9 mouse cellular contexts compared by ENCODE assay signal in genomic region chr11:107190376-107190775, GRCm38 (mm10). TPM values are rescaled to one million over a fixed set of nuclear protein-coding genes. Genes with fewer than 3 reads are reported as not detected.
A peak's percentile ranks its signal among the peaks of the same experiment; 100 is the strongest.
DNase-seq lines count a peak whose midpoint lies in the region; ATAC-seq and TF ChIP-seq lines count a peak whose summit lies in the region.
"Had no signal": no experiment of that assay in that cellular context is flagged by ENCODE, and none has a peak within 500 bp of the region (broad histone marks: within the 10 kb centered on the region; RNA-seq: fewer than 3 reads in every experiment).

No protein-coding gene starts in this region.

- H3K9me3 ChIP-seq in heart, embryonic 10.5 days: no peaks in the 10 kb centered on the region
- H3K9me3 ChIP-seq in midbrain, postnatal 0 days (ENCODE audit: low read length): no peaks in the 10 kb centered on the region
- no peaks in the 10 kb centered on the region for H3K9me3 ChIP-seq in midbrain, embryonic 10.5 days (replicated peaks)

- peak; percentile 87 for DNase-seq in heart, adult 11 months
- DNase-seq in heart, embryonic 10.5 days (ENCODE audit: low spot score): no peak
- peak; percentile 42 for DNase-seq in midbrain, postnatal 0 days (ENCODE audit: low spot score)
- DNase-seq in midbrain, embryonic 10.5 days (ENCODE audit: low spot score): no peak
- DNase-seq in adipocyte (ENCODE audit: low spot score): peak; percentile 92
- DNase-seq in cerebellum, postnatal 14 days: peak; percentile 36 to 44
- DNase-seq in embryo, embryonic 10 days (ENCODE audit: low spot score): no peak
- no peak for DNase-seq in layer of hippocampus, adult 9-11 months

- H3K36me3 ChIP-seq in heart, embryonic 10.5 days: peaks cover 10% of the 10 kb centered on the region
- H3K36me3 ChIP-seq in midbrain, postnatal 0 days (ENCODE audit: insufficient read depth, low read length): no peaks in the 10 kb centered on the region
- peaks cover 17% of the 10 kb centered on the region for H3K36me3 ChIP-seq in midbrain, embryonic 10.5 days

- WGBS in heart, embryonic 10.5 days: 85% methylated on average over 2 of the region's 2 CpGs
- 60% methylated on average over 2 of the region's 2 CpGs for WGBS in midbrain, postnatal 0 days
- 90% methylated on average over 2 of the region's 2 CpGs for WGBS in midbrain, embryonic 10.5 days

- H3K4me2 ChIP-seq in midbrain, postnatal 0 days (ENCODE audit: low read depth, low read length, poor library complexity, severe bottlenecking): no peak overlapping the region

- H3K9ac ChIP-seq in midbrain, postnatal 0 days (replicated peaks; ENCODE audit: low read length, poor library complexity, severe bottlenecking): no peak overlapping the region
- H3K9ac ChIP-seq: liver, embryonic 14.5 days had no signal

- H3K27ac ChIP-seq in heart, embryonic 10.5 days: no peak overlapping the region
- H3K27ac ChIP-seq in midbrain, postnatal 0 days (ENCODE audit: low read depth, low read length): no peak overlapping the region
- H3K27ac ChIP-seq in midbrain, embryonic 10.5 days (replicated peaks): no peak overlapping the region
- H3K27ac ChIP-seq: liver, embryonic 14.5 days had no signal

- peaks cover 13% of the 10 kb centered on the region for H3K4me1 ChIP-seq in heart, embryonic 10.5 days
- H3K4me1 ChIP-seq in midbrain, postnatal 0 days (ENCODE audit: insufficient read depth, low read length): peaks cover 3% of the 10 kb centered on the region; the same call in 1 of the 2 replicates
- H3K4me1 ChIP-seq in midbrain, embryonic 10.5 days: peaks cover 8% of the 10 kb centered on the region

- no peaks in the 10 kb centered on the region for H3K27me3 ChIP-seq in heart, embryonic 10.5 days (ENCODE audit: insufficient read depth, poor library complexity, severe bottlenecking)
- H3K27me3 ChIP-seq in midbrain, postnatal 0 days (ENCODE audit: insufficient read depth, low read length): no peaks in the 10 kb centered on the region
- no peaks in the 10 kb centered on the region for H3K27me3 ChIP-seq in midbrain, embryonic 10.5 days (ENCODE audit: low read depth, poor library complexity, severe bottlenecking)

- TF ChIP-seq CTCF in midbrain, postnatal 0 days (IDR thresholded peaks at IDR 0.05): no peak

- no peak for ATAC-seq in midbrain, postnatal 0 days (ENCODE audit: low FRiP score)

- no peak overlapping the region for H3K4me3 ChIP-seq in heart, embryonic 10.5 days
- H3K4me3 ChIP-seq in midbrain, postnatal 0 days (ENCODE audit: low read depth, low read length): no peak overlapping the region
- H3K4me3 ChIP-seq in midbrain, embryonic 10.5 days: no peak overlapping the region

RNA-seq across cellular contexts. Expression of gene Nol11, which starts 1.2 kb away (rescaled TPM):
- 59.5 and 63.0 TPM in 2 replicates for polyA plus RNA-seq in heart, embryonic 10.5 days (2016; fragmentation: Nextera tagmentation; extraction: Ambion mirVana)
- total RNA-seq in midbrain, postnatal 0 days (2014; rRNA removed): 35.6 and 40.9 TPM in 2 replicates
- 35.4 and 36.9 TPM in 2 replicates for polyA plus RNA-seq in midbrain, postnatal 0 days (2015; fragmentation: Nextera tagmentation; extraction: Ambion mirVana)
- polyA plus RNA-seq in midbrain, embryonic 10.5 days (2016; fragmentation: Nextera tagmentation; extraction: Ambion mirVana): 71.0 and 71.6 TPM in 2 replicates

RNA-seq across cellular contexts. Expression of gene Bptf, which starts 58.4 kb away (rescaled TPM):
- polyA plus RNA-seq in heart, embryonic 10.5 days (2016; fragmentation: Nextera tagmentation; extraction: Ambion mirVana): 19.1 and 25.5 TPM in 2 replicates
- 41.5 and 56.4 TPM in 2 replicates for total RNA-seq in midbrain, postnatal 0 days (2014; rRNA removed)
- polyA plus RNA-seq in midbrain, postnatal 0 days (2015; fragmentation: Nextera tagmentation; extraction: Ambion mirVana): 14.8 and 20.4 TPM in 2 replicates
- polyA plus RNA-seq in midbrain, embryonic 10.5 days (2016; fragmentation: Nextera tagmentation; extraction: Ambion mirVana): 30.1 and 31.7 TPM in 2 replicates

Comparison
In these comparisons a context has a peak if more than half of its experiments do, and no peak if none do; other contexts are left out.
1. DNase-seq: peak in heart, adult 11 months (single experiment), midbrain, postnatal 0 days (single experiment), adipocyte (single experiment) and cerebellum, postnatal 14 days (2 of 2); none in heart, embryonic 10.5 days (single experiment), midbrain, embryonic 10.5 days (single experiment), embryo, embryonic 10 days (single experiment) and layer of hippocampus, adult 9-11 months (single experiment).